Mouse (Mus musculus) right cerebral cortex, postnatal 36 days (tissue): ENCODE measurements around the gene Fosl1.
"Not testable (repeated sequence)": the region's sequence is repeated elsewhere in the genome, so short reads cannot be mapped to it uniquely, and the experiment has no call there.

Experiments
- DNase-seq, 2 experiments: peaks; one replicate each; pipeline ENCODE4 v3.0.0; 2022; ENCODE audit warnings: low spot score in 2 of 2, mixed read lengths in 1 of 2

The Fosl1 gene

GRCm38 (mm10) chr19:5447515-5448353 is at the start of gene Fosl1:
TSS of gene Fosl1 (plus strand) at chr19:5447547.
- DNase-seq, result peak in 1 of 2 experiments; percentile 60

GRCm38 (mm10) chr19:5401073-5401472 is 46.3 kb upstream of the Fosl1 start:
- not testable (repeated sequence) for DNase-seq

- DNase-seq, result no peak
Observed at GRCm38 (mm10) chr19:5402293-5402692, 45.1 kb upstream of the Fosl1 start, which contains the start of gene Tsga10ip. TSS of gene Tsga10ip (minus strand) at chr19:5402526.

- DNase-seq, result no peak
Observed at GRCm38 (mm10) chr19:5405924-5406323, 41.4 kb upstream of the Fosl1 start.

- peak in 1 of 2 experiments; percentile 41 for DNase-seq
Observed at GRCm38 (mm10) chr19:5406531-5407126, 40.7 kb upstream of the Fosl1 start.

GRCm38 (mm10) chr19:5407133-5407532 is 40.2 kb upstream of the Fosl1 start:
- no peak for DNase-seq

GRCm38 (mm10) chr19:5408057-5409001 is 39.0 kb upstream of the Fosl1 start:
- no peak for DNase-seq

GRCm38 (mm10) chr19:5409068-5409467 is 38.3 kb upstream of the Fosl1 start:
- no peak for DNase-seq

GRCm38 (mm10) chr19:5410641-5411040 is 36.7 kb upstream of the Fosl1 start:
- DNase-seq, result no peak

GRCm38 (mm10) chr19:5411961-5412360 is 35.4 kb upstream of the Fosl1 start:
- DNase-seq, result no peak

- DNase-seq, result no peak
Observed at GRCm38 (mm10) chr19:5413840-5414239, 33.5 kb upstream of the Fosl1 start.

GRCm38 (mm10) chr19:5414534-5414957 is 32.8 kb upstream of the Fosl1 start:
- DNase-seq, result no peak

- no peak for DNase-seq
Observed at GRCm38 (mm10) chr19:5418750-5419466, 28.4 kb upstream of the Fosl1 start.

GRCm38 (mm10) chr19:5419630-5420029 is 27.7 kb upstream of the Fosl1 start:
- no peak for DNase-seq

- no peak for DNase-seq
Observed at GRCm38 (mm10) chr19:5420579-5420978, 26.8 kb upstream of the Fosl1 start.

- DNase-seq, result no peak
Observed at GRCm38 (mm10) chr19:5421784-5422183, 25.6 kb upstream of the Fosl1 start.

GRCm38 (mm10) chr19:5422267-5422666 is 25.1 kb upstream of the Fosl1 start:
- DNase-seq, result no peak

GRCm38 (mm10) chr19:5422895-5423443 is 24.4 kb upstream of the Fosl1 start:
- DNase-seq, result no peak

- no peak for DNase-seq
Observed at GRCm38 (mm10) chr19:5423561-5423960, 23.8 kb upstream of the Fosl1 start.

GRCm38 (mm10) chr19:5424092-5424781 is 23.1 kb upstream of the Fosl1 start:
- DNase-seq, result peak; percentile 51 to 55
